ENCODE assay signal across 8 mouse cellular contexts in the genomic region with DNA sequence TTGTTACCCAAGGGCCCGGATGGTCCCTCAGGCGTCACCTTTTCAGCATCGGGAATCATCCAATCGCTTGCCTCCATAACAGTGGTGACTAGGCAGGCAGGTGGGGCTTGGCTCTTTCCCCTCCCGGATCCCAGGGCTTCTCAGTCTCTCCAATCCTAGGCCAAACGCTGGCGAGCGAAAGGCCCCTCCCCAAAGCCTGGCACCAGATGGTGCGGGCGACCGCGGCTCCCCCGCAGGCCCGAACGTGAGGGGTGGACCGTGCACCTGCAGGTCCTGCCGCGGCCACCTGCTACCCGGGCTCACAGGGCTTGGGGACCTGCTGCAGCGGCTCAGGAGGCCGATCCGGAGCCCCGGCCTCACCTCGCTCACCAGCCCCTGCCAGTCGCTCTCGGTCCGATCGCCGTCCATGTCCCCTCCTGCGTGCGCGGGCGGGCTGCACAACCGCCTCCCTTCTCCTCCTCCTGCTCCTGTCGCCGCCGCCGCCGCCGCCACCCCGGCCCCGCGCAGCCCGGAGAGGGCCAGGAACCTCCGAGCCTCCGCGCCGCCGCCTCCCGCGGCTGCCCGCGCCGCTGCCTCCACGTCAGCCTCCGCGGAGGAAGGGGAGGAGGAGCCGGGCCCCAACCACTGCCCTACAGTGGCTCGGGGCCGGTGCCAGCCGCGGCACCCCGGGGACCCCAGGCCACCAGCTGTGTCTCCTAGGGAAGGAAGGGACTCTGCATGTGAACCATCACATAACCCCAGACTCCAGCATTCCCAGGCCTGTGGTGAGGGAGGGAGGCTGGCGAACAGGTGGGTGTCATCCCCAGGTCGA. TPM values are rescaled to one million over a fixed set of nuclear protein-coding genes. Genes with fewer than 3 reads are reported as not detected.
DNase-seq lines count a peak whose midpoint lies in the region; ATAC-seq and TF ChIP-seq lines count a peak whose summit lies in the region.

TSS of gene Ccdc149 (minus strand) at position 531 of the 811 bp plus-strand sequence.

- peak; percentile 81 for DNase-seq in ZHBTc4 (ENCODE audit: low read depth, low spot score)
- DNase-seq in cerebellum, postnatal 25 days: peak; percentile 92
- peak; percentile 86 to 88 for DNase-seq in frontal cortex, postnatal 36 days (ENCODE audit: low spot score in 2 of 2)
- peak; percentile 79 to 84 for DNase-seq in layer of hippocampus, postnatal 10 days (ENCODE audit: low spot score in 2 of 2)
- DNase-seq in lung, embryonic 14.5 days: peak; percentile 73
- DNase-seq in ovary, postnatal 36 days (ENCODE audit: low spot score): peak; percentile 68
- DNase-seq in urinary bladder, postnatal 25 days (ENCODE audit: low spot score): peak; percentile 52

- no peaks in the 10 kb centered on the region for H3K9me3 ChIP-seq in hindbrain, embryonic 12.5 days (replicated peaks)
- no peaks in the 10 kb centered on the region for H3K9me3 ChIP-seq in lung, embryonic 14.5 days (ENCODE audit: low read depth, low read length)

- H3K9ac ChIP-seq in hindbrain, embryonic 12.5 days: peak within 1 kb of the TSS; percentile 84
- H3K9ac ChIP-seq in lung, embryonic 14.5 days: peak within 1 kb of the TSS; percentile 72

- no peak for TF ChIP-seq CTCF in lung, embryonic 14.5 days (IDR thresholded peaks at IDR 0.05; ENCODE audit: low read depth)

- H3K4me3 ChIP-seq in hindbrain, embryonic 12.5 days: peak within 1 kb of the TSS; percentile 71
- peak within 1 kb of the TSS; percentile 60 for H3K4me3 ChIP-seq in lung, embryonic 14.5 days (ENCODE audit: low read depth, low read length)

- no peaks in the 10 kb centered on the region for H3K27me3 ChIP-seq in hindbrain, embryonic 12.5 days
- H3K27me3 ChIP-seq in lung, embryonic 14.5 days (ENCODE audit: insufficient read depth, low read length): 0 out of 2 replicates have a peak, but pooled peaks cover 7% of the 10 kb centered on the region

- H3K27ac ChIP-seq in hindbrain, embryonic 12.5 days: peak within 1 kb of the TSS; percentile 80
- peak within 1 kb of the TSS; percentile 55; the same call in 1 of the 2 replicates for H3K27ac ChIP-seq in lung, embryonic 14.5 days (ENCODE audit: low read depth)

- ATAC-seq in hindbrain, embryonic 12.5 days (ENCODE audit: low FRiP score): peak; percentile 95
- peak; percentile 94 for ATAC-seq in lung, embryonic 14.5 days (ENCODE audit: insufficient read depth)

- H3K4me2 ChIP-seq in hindbrain, embryonic 12.5 days (replicated peaks): peak within 1 kb of the TSS; percentile 79
- H3K4me2 ChIP-seq in lung, embryonic 14.5 days: peak within 1 kb of the TSS; percentile 87

- no peaks in the 10 kb centered on the region for H3K36me3 ChIP-seq in hindbrain, embryonic 12.5 days
- H3K36me3 ChIP-seq in lung, embryonic 14.5 days (ENCODE audit: insufficient read depth): no peaks in the 10 kb centered on the region

- WGBS in hindbrain, embryonic 12.5 days: under 1% methylated on average over 55 of the region's 65 CpGs
- under 1% methylated on average over 64 of the region's 65 CpGs for WGBS in lung, embryonic 14.5 days

- peaks cover 10% of the 10 kb centered on the region for H3K4me1 ChIP-seq in hindbrain, embryonic 12.5 days
- no peaks in the 10 kb centered on the region for H3K4me1 ChIP-seq in lung, embryonic 14.5 days (ENCODE audit: insufficient read depth)

RNA-seq across cellular contexts. Expression of gene Ccdc149, which starts in this region (rescaled TPM):
- 5.1 and 6.1 TPM in 2 replicates for polyA plus RNA-seq in hindbrain, embryonic 12.5 days (2016; fragmentation: Nextera tagmentation; extraction: Ambion mirVana)
- total RNA-seq in layer of hippocampus, postnatal 10 days (2021): 10 to 100 TPM; 37.0 to 39.8 TPM
- 2.8 and 2.9 TPM in 2 replicates for polyA plus RNA-seq in lung, embryonic 14.5 days (2014; fragmentation: Nextera tagmentation; extraction: Ambion mirVana)

Comparison
In these comparisons a context has a peak if more than half of its experiments do, and no peak if none do; other contexts are left out.
1. Peak in every context shown above with its lines: DNase-seq, ATAC-seq, H3K4me3 ChIP-seq and H3K27ac ChIP-seq.